Mouse (Mus musculus): ENCODE measurements around the gene Asb2. TPM values are rescaled to one million over a fixed set of nuclear protein-coding genes. Genes with fewer than 3 reads are reported as not detected.

The Asb2 gene
- total RNA-seq (2014; rRNA removed), result 2.7 and 3.6 TPM in 2 replicates
- 5.6 TPM in 2 replicates for polyA plus RNA-seq (2012; rRNA removed)

- H3K9ac ChIP-seq (ENCODE audit: low read depth, low read length), result no peak within 1 kb of the TSS
These were observed at the start of gene Asb2 for GRCm38 (mm10) chr12:103355746-103356414. Gene Asb2, minus strand, starts transcription at chr12:103356001.

GRCm38 (mm10) chr12:103404131-103404530 is 48.3 kb upstream of the Asb2 start:
- Histone ChIP-seq H3K4me1 (ENCODE audit: control insufficient read depth, insufficient read depth, low read length) (no peaks in the 10 kb centered on the region), H3K4me3 (ENCODE audit: insufficient read depth, low read depth, low read length) (no peak overlapping the region), H3K36me3 (ENCODE audit: control insufficient read depth, insufficient read depth, low read length) (peaks cover 16% of the 10 kb centered on the region), H3K79me2 (ENCODE audit: control insufficient read depth, insufficient read depth, low read length) (no peaks in the 10 kb centered on the region), H3K27ac (replicated peaks; ENCODE audit: insufficient read depth, low read depth, low read length) (no peak overlapping the region), H3K27me3 (ENCODE audit: control insufficient read depth, insufficient read depth, low read length) (no peaks in the 10 kb centered on the region), H3K9ac (ENCODE audit: low read depth, low read length) (no peak overlapping the region)
- TF ChIP-seq POLR2A (IDR thresholded peaks at IDR 0.05; ENCODE audit: extremely low read depth, insufficient read depth, low read length) (no peak), CTCF (IDR thresholded peaks at IDR 0.05; ENCODE audit: low read depth, low read length) (no peak)
- whole genome bisulfite sequencing, result 89% methylated on average over 18 of the region's 18 CpGs
- DNase-seq (ENCODE audit: extremely low read depth, low read depth, low spot score), result no peak

More at GRCm38 (mm10) chr12:103355746-103356414, at the start of gene Asb2:
- Histone ChIP-seq H3K36me3 (ENCODE audit: control insufficient read depth, insufficient read depth, low read length) (no peaks in the 10 kb centered on the region), H3K4me3 (ENCODE audit: insufficient read depth, low read depth, low read length) (no peak within 1 kb of the TSS), H3K27ac (replicated peaks; ENCODE audit: insufficient read depth, low read depth, low read length) (no peak within 1 kb of the TSS), H3K79me2 (ENCODE audit: control insufficient read depth, insufficient read depth, low read length) (no peaks in the 10 kb centered on the region), H3K4me1 (ENCODE audit: control insufficient read depth, insufficient read depth, low read length) (no peaks in the 10 kb centered on the region), H3K27me3 (ENCODE audit: control insufficient read depth, insufficient read depth, low read length) (no peaks in the 10 kb centered on the region)
- 78% methylated on average over 14 of the region's 14 CpGs for WGBS
- DNase-seq (ENCODE audit: extremely low read depth, low read depth, low spot score), result no peak
- TF ChIP-seq CTCF (IDR thresholded peaks at IDR 0.05; ENCODE audit: low read depth, low read length), result no peak
- TF ChIP-seq POLR2A (IDR thresholded peaks at IDR 0.05; ENCODE audit: extremely low read depth, insufficient read depth, low read length), result no peak

DNA sequence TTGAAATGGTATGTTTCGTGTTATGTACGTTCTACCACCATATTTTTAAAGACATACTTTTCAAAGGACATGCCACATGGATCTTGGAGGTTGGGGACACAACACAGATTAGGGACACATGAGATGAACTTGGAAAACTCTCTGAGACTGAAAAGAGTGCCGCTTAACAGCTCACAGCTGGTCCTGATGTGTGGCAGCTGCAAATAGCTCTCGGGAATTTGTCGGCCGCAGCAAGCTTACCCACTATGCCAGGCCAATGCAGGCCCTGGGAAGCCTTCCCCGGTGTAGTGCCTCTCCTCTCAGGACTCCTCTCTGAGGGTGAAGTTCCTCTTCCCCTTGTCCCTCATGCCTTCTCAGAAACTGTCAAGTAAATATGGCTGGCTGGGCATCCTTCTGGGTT is 41.0 kb upstream of the Asb2 start:
- Histone ChIP-seq H3K4me1 (ENCODE audit: control insufficient read depth, insufficient read depth, low read length) (peaks cover 9% of the 10 kb centered on the region), H3K79me2 (ENCODE audit: control insufficient read depth, insufficient read depth, low read length) (no peaks in the 10 kb centered on the region), H3K27me3 (ENCODE audit: control insufficient read depth, insufficient read depth, low read length) (no peaks in the 10 kb centered on the region), H3K36me3 (ENCODE audit: control insufficient read depth, insufficient read depth, low read length) (no peaks in the 10 kb centered on the region), H3K4me3 (ENCODE audit: insufficient read depth, low read depth, low read length) (no peak overlapping the region), H3K27ac (replicated peaks; ENCODE audit: insufficient read depth, low read depth, low read length) (no peak overlapping the region), H3K9ac (ENCODE audit: low read depth, low read length) (no peak overlapping the region)
- no peak for TF ChIP-seq CTCF (IDR thresholded peaks at IDR 0.05; ENCODE audit: low read depth, low read length)
- no peak for TF ChIP-seq POLR2A (IDR thresholded peaks at IDR 0.05; ENCODE audit: extremely low read depth, insufficient read depth, low read length)
- no peak for DNase-seq (ENCODE audit: extremely low read depth, low read depth, low spot score)
- 94% methylated on average over 7 of the region's 7 CpGs for WGBS

DNA sequence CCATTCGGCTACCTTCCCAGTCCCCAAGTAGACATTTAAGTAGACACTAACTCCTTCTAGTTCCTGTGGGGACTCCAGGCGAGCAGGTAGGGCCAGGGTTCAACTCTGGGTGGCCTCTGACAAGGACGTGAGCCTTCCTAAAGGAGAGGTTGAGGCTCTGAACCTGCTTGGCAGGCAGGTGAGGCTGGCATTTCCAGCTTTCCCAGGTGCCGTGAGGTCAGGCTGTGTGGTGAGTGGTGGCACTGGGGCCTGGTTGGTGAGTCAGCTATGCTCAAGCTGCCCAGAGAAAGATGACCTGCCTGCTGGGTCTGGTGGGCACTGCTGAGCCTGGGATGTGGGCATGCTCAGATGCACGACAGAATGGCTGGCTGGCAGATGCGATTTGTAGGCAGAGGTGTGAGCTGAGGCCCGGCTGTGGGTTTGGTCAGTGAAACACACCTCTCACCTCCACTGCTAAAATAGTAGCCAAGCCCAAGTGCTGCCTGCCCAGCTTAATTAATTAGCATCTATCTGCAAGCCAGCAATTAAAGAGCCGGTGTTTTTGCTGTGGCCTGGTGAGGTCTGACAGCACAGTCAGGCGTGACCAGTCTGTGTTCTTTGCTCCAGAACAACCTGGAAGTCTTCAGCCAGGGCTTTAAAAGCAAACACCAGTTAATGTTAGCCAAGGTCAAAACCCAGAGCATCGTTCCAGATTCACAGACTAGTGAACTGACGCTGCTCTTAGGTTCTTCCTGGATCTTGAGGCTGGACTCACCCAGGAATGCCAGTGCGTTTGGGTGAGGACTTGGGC is 39.9 kb upstream of the Asb2 start:
- Histone ChIP-seq H3K27ac (replicated peaks; ENCODE audit: insufficient read depth, low read depth, low read length) (no peak overlapping the region), H3K4me3 (ENCODE audit: insufficient read depth, low read depth, low read length) (no peak overlapping the region)
- 43% methylated on average over 12 of the region's 12 CpGs for WGBS

DNA sequence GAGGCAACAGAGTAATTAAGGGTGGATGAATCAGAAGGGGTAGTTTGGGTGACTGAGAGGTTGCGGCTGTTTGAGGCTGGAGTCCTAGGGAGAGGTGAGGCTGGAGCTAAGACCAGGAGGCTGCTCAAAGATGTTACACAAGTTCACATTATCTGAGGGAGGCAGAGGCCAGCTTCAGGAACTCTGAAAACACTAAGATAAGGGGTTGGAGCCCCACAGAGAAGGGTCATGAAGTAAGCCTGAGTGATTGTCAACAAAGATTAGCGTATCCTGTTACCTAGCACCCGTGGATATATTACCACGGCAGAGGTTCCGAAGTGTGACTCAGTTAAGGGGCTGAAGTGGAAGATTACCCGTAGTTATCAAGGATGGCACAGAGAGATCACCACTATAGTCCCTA is 37.7 kb upstream of the Asb2 start:
- no peak for TF ChIP-seq POLR2A (IDR thresholded peaks at IDR 0.05; ENCODE audit: extremely low read depth, insufficient read depth, low read length)
- TF ChIP-seq CTCF (IDR thresholded peaks at IDR 0.05; ENCODE audit: low read depth, low read length), result no peak
- Histone ChIP-seq H3K79me2 (ENCODE audit: control insufficient read depth, insufficient read depth, low read length) (no peaks in the 10 kb centered on the region), H3K36me3 (ENCODE audit: control insufficient read depth, insufficient read depth, low read length) (no peaks in the 10 kb centered on the region), H3K4me3 (ENCODE audit: insufficient read depth, low read depth, low read length) (no peak overlapping the region), H3K27me3 (ENCODE audit: control insufficient read depth, insufficient read depth, low read length) (no peaks in the 10 kb centered on the region), H3K4me1 (ENCODE audit: control insufficient read depth, insufficient read depth, low read length) (peaks cover 16% of the 10 kb centered on the region), H3K27ac (replicated peaks; ENCODE audit: insufficient read depth, low read depth, low read length) (no peak overlapping the region), H3K9ac (ENCODE audit: low read depth, low read length) (no peak overlapping the region)
- DNase-seq (ENCODE audit: extremely low read depth, low read depth, low spot score), result no peak
- WGBS, result 67% methylated on average over 6 of the region's 6 CpGs

More for the DNA sequence above, 39.9 kb upstream of the Asb2 start:
- H3K4me1 ChIP-seq (ENCODE audit: control insufficient read depth, insufficient read depth, low read length), result peaks cover 9% of the 10 kb centered on the region
- H3K36me3 ChIP-seq (ENCODE audit: control insufficient read depth, insufficient read depth, low read length), result no peaks in the 10 kb centered on the region
- no peak overlapping the region for H3K9ac ChIP-seq (ENCODE audit: low read depth, low read length)
- H3K79me2 ChIP-seq (ENCODE audit: control insufficient read depth, insufficient read depth, low read length), result no peaks in the 10 kb centered on the region
- no peak for TF ChIP-seq POLR2A (IDR thresholded peaks at IDR 0.05; ENCODE audit: extremely low read depth, insufficient read depth, low read length)
- no peak for TF ChIP-seq CTCF (IDR thresholded peaks at IDR 0.05; ENCODE audit: low read depth, low read length)
- no peaks in the 10 kb centered on the region for H3K27me3 ChIP-seq (ENCODE audit: control insufficient read depth, insufficient read depth, low read length)
- peak; percentile 85 for DNase-seq (ENCODE audit: extremely low read depth, low read depth, low spot score)

Data from liver, adult 2 months (tissue).